Mouse (Mus musculus) layer of hippocampus, postnatal 10 days (tissue): Measurements from ENCODE around the gene Fgfr2. TPM values are rescaled to one million over a fixed set of nuclear protein-coding genes. Genes with fewer than 3 reads are reported as not detected.

Source experiments
- DNase-seq, 2 experiments: peaks; one replicate each; pipeline ENCODE4 v3.0.0; 2021; ENCODE audit warnings: low spot score in 2 of 2
- total RNA-seq, 2 experiments: library from RNA; stranded (reverse); gene quantifications; 2 replicates each; pipeline ENCODE4 v1.2.3; 2021

The Fgfr2 gene
- total RNA-seq, 2 experiments from 2014 or later = 35.6 to 48.3 TPM

DNA sequence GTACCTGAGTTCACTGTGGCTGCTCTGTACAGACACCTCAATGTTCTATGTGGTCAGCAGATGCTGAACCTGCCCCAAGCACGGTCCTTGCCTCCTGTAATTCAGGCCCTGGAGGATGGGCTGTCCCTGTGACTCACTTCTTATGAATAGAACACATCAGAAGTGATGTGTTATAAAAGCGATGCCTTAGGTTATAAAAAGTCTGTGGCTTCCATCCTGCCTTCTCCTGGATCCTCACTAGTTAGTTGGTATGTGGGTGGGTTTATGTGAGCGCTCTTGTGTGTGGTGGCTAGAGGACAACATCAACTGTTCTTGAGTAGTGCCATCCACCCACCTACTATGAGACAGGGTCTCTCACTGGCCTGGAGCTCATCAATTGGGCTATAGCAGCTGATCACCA is 685.7 kb downstream of the Fgfr2 start:
- no peak for DNase-seq

- DNase-seq = no peak
Measured at GRCm38 (mm10) chr7:132435486-132436055, 687.6 kb downstream of the Fgfr2 start.

DNA sequence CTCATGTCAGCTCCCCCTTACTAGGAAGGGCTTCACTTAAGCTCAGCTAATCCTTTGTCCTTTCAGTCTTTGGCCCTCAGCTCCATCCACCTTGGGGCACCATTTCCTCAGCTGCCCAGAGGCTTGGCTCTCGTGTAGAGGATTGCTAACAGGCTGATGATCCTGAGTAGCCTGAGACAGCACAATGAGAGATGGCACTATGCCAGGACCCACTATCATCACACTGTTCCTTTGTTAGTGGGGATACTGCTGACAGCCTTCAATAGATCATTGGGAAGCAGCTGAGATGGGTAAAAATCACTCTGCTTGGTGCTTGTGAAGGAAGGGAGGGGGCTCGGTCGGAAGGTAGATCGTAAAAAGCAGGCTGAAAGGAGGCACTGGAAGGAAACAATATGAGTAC is 693.8 kb downstream of the Fgfr2 start:
- DNase-seq = no peak

DNA sequence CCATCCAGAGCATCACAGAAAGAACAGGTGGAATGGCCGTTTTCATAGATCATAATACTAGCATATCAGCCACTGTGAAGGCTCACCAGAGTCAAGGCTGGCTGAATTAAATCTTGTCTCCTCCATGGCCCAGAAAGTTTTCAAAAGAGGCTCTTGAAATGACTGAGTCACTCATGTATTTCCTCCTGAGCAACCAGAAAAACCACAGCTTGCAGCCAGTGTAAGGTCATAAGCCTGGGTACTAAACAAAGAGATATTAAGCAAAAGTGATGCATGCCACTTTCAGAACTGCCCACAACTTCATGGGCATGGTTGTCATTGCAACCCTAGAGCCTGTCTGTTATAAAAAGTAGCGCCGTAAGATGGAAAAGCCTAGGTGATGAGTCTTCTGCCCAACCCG is 694.8 kb downstream of the Fgfr2 start:
- no peak for DNase-seq

- no peak for DNase-seq
Measured at GRCm38 (mm10) chr7:132426069-132426468, 697.1 kb downstream of the Fgfr2 start.

- no peak for DNase-seq
Measured at GRCm38 (mm10) chr7:132425364-132425999, 697.7 kb downstream of the Fgfr2 start.

GRCm38 (mm10) chr7:132423570-132423969 is 699.6 kb downstream of the Fgfr2 start:
- no peak for DNase-seq

DNA sequence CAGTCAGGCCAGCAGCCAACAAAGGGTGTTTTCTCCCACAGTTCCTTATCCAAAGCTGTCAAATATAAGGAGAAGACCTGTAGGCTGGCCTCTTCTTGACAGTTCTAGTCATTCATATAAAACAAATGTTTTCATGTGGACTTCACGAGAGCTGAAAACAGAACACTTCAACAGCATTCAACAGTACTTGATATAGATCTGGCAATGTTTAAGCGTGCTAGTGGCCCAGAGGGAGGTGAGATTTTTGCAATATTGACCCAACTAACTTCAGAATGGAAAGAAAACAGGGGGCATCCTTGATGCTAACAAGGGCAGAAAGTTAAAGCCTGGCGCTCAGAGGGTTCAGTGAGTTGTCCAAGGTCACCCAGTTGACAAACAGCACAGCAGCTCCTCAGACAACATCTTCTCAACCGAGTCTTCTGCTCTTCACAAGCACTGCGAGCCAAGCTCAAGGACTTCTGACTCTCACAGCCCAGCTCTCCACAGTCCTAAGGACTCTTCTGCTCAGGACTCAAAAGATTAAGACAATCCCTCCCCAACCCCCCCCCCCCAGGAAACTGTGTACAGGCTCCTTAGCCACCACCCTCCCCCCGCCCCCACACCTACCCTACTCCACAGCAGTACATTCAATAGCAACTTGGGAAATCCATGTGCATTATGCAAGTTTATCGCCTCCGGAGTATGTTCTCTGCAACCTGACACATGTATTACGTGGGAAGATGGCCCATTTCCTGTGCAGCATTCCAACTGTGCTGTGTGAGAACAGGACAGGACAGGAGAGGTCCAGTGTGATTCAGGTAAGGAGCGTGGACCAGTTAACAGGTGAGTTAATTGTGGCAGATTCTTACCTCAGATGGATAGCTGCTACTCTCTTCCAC is 703.5 kb downstream of the Fgfr2 start:
- DNase-seq = no peak

DNA sequence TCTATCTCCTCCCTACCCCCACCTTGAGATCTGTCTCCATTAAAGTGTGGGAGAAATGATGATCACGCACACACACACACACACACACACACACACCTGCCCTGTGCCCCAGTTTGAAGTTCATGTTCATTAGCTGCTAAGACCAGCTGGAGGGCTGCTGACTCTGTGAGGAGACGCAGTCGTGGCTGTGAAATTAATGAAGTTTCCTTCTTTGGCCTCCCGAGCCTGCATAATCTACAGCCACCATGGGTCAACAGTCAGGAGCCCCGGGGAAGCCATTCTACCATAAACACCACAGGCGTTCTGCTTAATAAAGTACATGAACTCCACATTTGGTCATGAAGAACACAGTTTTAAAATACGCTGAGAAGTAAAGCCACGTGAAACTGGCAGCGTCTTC is 706.3 kb downstream of the Fgfr2 start:
- DNase-seq = no peak

GRCm38 (mm10) chr7:132415866-132416265 is 707.3 kb downstream of the Fgfr2 start:
- no peak for DNase-seq

DNA sequence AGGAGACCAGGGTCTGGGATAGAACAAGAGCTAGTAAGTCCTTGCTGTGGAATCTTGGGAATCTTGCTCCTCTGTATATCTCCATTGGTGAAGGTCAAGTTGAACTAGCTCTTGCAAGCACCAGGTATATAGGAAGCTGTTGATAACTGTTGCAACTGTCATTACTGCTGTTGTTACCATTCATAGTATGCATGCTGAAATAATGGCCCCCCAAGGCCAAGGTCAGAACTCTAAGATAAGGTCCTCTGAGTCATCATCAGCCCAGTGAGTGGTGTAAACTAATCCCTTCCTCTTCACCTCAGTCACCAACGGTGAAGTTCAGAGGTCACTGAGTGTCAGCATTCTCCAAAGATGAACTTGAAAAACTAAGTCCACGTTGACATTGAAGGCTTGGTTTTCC is 710.6 kb downstream of the Fgfr2 start:
- DNase-seq = no peak

DNA sequence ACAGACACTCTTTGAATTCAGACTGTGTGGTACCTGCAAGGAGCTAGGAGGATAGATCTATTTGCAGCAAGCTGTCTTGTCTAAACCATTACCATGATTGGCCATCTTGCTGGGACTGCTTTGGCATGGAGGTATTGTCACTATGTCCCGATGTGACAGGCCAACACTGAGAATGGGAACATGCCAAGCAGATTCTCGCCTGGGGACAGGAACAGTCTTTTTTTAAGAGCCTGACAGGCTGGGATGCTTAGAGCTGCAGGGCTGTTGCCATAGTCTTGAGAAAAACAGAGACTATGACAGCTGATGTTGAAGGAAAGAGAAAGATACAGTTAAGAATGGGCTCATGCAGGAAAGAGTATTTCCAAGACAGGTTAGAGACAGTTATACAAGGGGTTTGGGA is 711.4 kb downstream of the Fgfr2 start:
- no peak for DNase-seq

DNA sequence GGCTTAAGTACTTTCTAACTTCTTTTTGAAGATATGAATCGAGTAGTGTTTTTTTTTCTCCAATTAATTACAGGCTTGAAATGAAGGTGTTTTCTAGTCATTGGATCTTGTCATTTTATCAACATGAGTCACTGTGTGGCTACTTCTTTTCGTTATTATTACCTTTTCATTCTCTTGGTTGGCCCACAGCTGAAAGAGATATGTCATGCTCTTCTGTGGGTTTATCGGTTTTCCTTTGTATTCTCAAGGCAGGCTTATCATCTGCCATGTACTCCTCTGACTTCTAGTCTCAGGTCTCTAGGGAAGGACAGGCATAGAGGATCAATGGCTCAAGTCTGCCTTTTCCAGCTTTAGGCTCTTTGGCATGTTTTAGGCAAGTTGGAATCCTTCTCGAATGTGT is 712.2 kb downstream of the Fgfr2 start:
- DNase-seq = no peak

DNA sequence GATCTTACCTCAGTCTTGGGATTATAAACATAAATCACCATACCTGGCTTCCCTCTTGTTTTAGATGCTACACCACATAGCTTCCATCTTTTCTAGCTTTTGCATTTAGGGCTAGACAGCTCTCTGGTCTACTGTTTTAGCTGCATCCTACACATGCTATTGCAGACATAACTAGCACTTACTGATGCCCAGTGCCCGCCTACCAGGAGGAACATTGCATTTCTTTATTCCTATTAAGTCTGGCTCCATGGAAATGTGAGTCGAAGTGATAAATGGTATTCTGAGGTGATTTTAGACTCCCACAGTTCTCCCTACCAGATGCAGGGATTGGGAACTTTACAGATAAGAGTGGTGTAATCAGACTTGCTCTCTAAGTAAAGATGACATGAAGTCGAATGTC is 713.3 kb downstream of the Fgfr2 start:
- no peak for DNase-seq

DNA sequence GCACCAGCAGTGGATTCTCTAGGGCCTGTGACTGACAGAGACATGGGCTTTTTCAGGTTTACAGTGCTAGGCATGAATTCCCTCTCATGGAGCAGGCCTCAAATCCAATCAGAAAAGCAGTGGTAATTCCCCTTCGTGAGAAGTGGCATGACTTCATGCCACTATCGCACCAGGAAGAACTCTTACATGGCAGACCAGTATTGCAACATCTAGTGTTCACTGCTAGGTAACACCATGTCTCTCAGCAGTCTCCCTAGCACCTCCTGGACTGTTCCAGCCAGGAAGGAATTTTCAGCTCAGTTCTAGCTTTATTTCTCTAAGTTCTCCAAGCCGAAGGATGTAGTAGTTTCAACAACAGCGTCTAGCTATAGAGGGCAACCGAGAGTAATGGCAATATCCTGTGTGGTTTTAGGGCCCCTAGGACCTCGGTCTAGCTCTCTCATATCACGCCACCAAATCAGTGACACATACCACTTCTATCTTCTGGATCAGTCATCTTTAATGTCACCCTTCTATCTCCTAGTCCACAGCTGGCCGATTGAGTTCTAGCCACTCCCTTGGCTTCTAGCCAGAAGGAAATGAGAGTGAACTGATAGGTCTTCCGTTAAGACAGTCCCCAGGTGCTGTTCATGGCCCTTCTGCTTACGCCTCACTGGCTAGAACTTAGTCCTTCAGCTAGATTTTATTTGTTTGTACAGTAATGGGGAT is 720.6 kb downstream of the Fgfr2 start:
- no peak for DNase-seq

DNA sequence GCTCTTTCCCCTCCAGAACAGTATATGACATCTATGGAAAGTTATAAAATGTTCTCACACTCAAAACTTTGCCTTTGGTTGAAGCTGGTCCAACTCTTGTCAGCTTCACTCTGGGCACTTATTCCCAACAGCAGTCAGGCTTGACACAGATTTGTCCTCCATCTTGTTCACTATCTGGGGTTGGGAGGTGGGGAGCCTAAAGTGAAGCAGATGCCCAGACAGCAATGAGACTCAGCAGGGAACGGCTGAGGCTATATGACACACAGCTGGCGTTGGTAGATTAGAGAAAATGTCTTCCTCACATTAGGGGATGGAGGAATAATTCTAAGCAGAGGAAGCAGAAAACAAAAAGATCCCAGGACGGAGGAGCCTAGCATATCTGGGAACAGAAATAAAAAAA is 724.7 kb downstream of the Fgfr2 start:
- DNase-seq = no peak

- no peak for DNase-seq
Measured at GRCm38 (mm10) chr7:132396661-132397322, 726.4 kb downstream of the Fgfr2 start.

GRCm38 (mm10) chr7:132393582-132394175 is 729.5 kb downstream of the Fgfr2 start:
- DNase-seq = no peak

DNA sequence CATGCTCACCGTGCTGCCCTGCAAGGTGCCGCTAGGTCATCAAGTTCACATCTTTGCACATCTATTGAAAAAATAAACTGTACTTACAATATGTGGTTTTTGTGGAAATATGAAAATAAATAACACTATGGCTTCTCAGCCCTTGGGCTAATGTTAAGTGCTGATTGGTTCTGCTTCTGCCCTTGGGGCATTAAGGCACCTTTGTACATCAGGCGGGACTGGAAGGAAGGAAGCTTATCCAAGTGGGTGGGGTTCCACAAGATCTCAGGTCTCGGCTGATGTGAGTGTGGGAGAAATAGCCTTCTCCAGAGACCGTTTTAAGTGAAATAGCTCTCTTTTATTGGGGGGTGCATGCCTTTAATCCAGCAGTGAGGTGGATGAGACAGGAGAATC is 730.1 kb downstream of the Fgfr2 start:
- DNase-seq = no peak

- DNase-seq = no peak
Measured at GRCm38 (mm10) chr7:132392233-132393013, 730.7 kb downstream of the Fgfr2 start.
